Mouse (Mus musculus) stomach, postnatal 0 days (tissue): ENCODE data around the gene Nr1h3.

Experiments used
- CTCF ChIP-seq: IDR thresholded peaks from 2 replicates; pipeline ENCODE4 v1.5.1; 2016; ENCODE audit warnings: antibody characterized with exemption, low read depth, mild to moderate bottlenecking, moderate library complexity
- EP300 ChIP-seq: optimal IDR thresholded peaks from 2 replicates; pipeline ENCODE3; 2016; ENCODE audit warnings: antibody characterized with exemption

GRCm38 (mm10) chr2:91194624-91195332 lies 7.9 kb downstream of the Nr1h3 start:
- TF ChIP-seq EP300, result no peak
- peak; percentile 95 for TF ChIP-seq CTCF
